Mouse (Mus musculus): ENCODE data around the gene Zfp978. TPM values are rescaled to one million over a fixed set of nuclear protein-coding genes. Genes with fewer than 3 reads are reported as not detected.
"Not testable (repeated sequence)": the region's sequence is repeated elsewhere in the genome, so short reads cannot be mapped to it uniquely, and the experiment has no call there.

Zfp978 gene
- 0.21 TPM in 1 of 2 replicates, not detected in the other for polyA plus RNA-seq (2016; fragmentation: Nextera tagmentation; extraction: Ambion mirVana)

DNA sequence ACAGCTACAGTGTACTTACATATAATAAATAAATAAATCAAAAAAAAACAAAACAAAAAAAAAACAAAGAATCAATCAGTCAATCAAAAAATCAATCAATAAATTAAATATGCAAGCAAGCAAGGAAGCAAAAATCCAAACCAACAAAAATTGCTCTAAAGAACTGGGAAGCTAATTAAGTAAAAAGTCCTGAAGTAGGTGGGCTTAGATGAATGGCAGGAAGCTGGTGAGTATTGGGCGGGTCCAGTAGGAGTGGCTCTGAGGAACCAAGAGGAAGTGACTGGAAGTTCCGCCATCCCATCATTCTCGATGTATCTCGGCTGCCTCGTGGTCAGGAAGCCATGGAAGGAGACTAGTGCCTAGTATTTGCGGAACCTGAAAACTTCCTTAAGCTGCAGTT lies at the start of gene Zfp978:
Zfp978 (plus strand) TSS at position 301 of the 400 bp plus-strand sequence.
- ATAC-seq (ENCODE audit: low FRiP score); H3K27ac ChIP-seq; H3K4me3 ChIP-seq; H3K4me2 ChIP-seq (replicated peaks); H3K27me3 ChIP-seq; H3K36me3 ChIP-seq; H3K9ac ChIP-seq; H3K4me1 ChIP-seq; H3K9me3 ChIP-seq (replicated peaks): not testable (repeated sequence)
- no CpG with 5 or more reads among the region's 6 CpGs for WGBS

DNA sequence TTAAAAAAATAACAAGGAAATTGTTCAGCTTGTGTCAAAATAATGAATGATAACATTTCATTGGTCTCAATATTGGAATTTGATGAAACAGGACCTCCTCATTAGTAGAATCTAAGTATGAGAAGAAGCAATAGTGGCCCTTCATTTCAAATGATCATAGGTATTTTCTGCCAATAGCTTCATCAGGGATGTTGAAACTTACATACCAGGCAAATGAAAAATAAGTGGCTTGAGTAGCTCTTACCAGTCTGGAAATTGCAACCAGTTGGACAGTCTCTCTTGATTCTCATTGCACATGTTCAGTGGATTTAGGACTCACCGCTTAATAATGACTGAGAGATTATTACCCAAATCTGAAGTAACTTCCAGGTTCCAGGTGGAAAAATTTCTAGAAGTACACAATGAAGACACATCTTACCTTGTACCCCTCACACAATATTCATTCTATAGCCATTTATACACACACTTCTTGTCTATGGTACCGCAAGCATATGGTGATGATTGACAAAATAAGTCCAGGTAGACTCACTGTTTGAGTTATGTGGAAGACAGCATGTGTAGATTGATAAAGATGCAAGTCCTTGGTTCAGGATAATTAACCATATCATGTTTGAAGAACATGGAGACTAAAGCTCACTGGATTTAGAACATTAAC lies 25.9 kb upstream of the Zfp978 start:
- not testable (repeated sequence) for H3K9ac ChIP-seq; H3K4me1 ChIP-seq; H3K4me3 ChIP-seq; H3K27me3 ChIP-seq; H3K27ac ChIP-seq; H3K36me3 ChIP-seq; H3K4me2 ChIP-seq (replicated peaks)
- peak; percentile 60 for ATAC-seq (ENCODE audit: low FRiP score)
- WGBS, result 92% methylated on average over 2 of the region's 2 CpGs
- H3K9me3 ChIP-seq (replicated peaks), result peaks cover 58% of the 10 kb centered on the region

DNA sequence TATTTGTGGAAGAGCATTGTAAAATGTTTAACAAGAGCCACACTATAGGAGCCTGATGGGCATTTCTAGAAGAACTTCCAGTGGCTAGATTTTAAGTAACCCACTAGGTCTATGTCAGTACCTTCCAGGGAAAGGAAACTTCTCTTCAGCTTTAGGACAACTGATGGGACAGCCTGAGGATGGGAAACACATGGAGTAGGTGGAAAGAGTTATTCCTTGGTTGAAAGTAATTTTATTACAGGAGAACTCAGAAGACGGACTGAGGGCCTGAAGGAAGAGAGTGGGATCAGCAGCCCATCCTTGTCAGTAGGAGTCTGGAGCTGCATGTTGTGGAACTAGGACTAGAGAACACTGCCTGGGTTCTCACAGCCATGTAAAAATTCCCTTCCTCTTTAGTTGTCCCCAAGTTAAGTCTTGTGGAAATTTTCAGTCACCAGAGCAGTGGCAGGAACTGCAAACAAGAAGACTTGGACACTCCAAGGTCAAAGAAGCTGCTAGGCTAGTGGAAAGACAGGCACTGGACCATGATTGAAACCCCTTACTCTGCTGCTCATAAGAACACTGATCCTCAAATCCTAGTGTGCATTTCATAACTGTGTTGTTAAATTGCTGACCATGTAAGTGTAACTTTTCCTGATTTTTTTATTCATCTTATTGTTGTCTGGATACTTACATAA lies 25.3 kb upstream of the Zfp978 start:
- not testable (repeated sequence) for H3K36me3 ChIP-seq; H3K4me1 ChIP-seq; H3K9ac ChIP-seq; H3K27ac ChIP-seq; H3K27me3 ChIP-seq; H3K4me3 ChIP-seq; H3K4me2 ChIP-seq (replicated peaks)
- peak; percentile 71 for ATAC-seq (ENCODE audit: low FRiP score)
- H3K9me3 ChIP-seq (replicated peaks), result peaks cover 63% of the 10 kb centered on the region
- WGBS, result 38% methylated on average over 1 of the region's 1 CpGs

DNA sequence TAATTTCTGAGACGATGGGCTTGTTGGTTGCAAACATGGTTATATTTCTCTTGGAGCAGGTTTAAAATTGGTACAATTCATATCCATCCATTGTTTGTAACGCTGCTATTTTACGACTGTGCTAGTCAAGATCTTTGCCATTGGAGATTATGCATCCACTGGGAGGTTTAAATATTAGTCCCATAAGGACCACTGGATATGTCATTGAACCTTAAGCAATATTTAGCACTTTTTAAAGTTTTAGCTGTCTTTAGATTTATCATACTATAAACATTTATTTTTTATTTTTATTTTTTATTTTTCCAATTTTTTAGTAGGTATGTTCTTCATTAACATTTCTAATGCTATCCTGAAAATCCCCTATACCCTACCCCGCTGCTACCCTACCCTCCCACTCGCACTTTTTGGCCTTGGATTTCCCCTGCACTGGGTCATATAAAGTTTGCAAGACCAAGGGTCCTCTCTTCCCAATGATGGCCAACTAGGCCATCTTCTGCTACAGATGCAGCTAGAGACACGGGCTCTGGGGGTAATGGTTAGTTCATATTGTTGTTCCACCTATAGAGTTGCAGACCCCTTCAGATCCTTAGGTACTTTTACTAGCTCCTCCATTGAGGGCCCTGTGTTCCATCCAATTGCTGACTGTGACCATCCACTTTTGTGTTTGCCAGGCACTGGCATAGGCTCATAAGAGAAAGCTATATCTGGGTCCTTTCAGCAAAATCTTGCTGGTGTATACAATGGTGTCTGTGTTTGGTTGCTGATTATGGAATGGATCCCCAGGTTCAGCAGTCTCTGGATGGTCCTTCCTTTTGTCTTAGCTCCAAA lies 24.5 kb upstream of the Zfp978 start:
- H3K27ac ChIP-seq; H3K9ac ChIP-seq; H3K4me2 ChIP-seq (replicated peaks); H3K36me3 ChIP-seq; H3K27me3 ChIP-seq; H3K4me1 ChIP-seq; H3K4me3 ChIP-seq: not testable (repeated sequence)
- peak; percentile 70 for ATAC-seq (ENCODE audit: low FRiP score)
- peaks cover 65% of the 10 kb centered on the region for H3K9me3 ChIP-seq (replicated peaks)
- WGBS, result 66% methylated on average over 6 of the region's 6 CpGs

DNA sequence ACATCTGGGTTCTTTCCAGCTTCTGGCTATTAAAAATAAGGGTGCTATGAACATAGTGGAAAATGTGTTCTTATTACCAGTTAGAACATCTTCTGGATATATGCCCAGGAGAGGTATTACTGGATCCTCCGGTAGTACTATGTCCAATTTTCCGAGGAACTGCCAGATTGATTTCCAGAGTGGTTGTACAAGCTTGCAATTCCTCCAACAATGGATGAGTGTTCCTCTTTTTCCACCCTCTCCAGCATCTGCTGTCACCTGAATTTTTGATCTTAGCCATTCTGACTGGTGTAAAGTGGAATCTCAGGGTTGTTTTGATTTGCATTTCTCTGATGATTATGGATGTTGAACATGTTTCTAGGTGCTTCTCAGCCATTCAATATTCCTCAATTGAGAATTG lies 23.6 kb upstream of the Zfp978 start:
- H3K27ac ChIP-seq; H3K9ac ChIP-seq; H3K4me2 ChIP-seq (replicated peaks); H3K36me3 ChIP-seq; H3K4me3 ChIP-seq; ATAC-seq (ENCODE audit: low FRiP score); H3K27me3 ChIP-seq; H3K4me1 ChIP-seq: not testable (repeated sequence)
- peaks cover 65% of the 10 kb centered on the region for H3K9me3 ChIP-seq (replicated peaks)
- 87% methylated on average over 2 of the region's 2 CpGs for WGBS

DNA sequence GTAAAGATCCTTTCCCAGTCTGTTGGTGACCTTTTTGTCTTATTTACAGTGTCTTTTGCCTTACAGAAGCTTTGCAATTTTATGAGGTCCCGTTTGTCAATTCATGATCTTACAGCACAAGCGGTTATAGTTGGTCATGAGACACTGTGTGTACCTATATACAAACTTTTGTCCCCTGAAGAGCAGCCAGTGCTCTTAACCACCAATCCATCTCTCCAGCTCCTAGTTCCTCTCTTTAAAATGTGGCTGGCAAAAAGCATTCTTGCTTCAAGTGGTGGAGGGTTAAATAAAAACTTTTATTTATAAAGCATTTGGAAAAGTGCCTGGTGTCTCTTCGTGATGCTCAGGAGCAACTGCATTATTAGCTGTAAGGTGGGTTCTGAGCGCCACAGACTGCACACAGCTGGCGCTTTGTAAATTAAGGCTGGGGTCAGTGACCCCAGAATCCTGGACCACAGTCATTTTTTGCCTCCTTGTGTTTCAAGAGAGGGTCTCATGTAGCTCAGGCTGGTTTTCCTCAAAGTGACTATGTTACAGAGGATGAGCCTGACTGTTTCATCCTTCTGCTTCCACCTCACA lies 23.0 kb upstream of the Zfp978 start:
- Histone ChIP-seq H3K27ac (no peak overlapping the region), H3K4me3 (no peak overlapping the region), H3K9ac (no peak overlapping the region), H3K27me3 (no peaks in the 10 kb centered on the region), H3K36me3 (no peaks in the 10 kb centered on the region), H3K9me3 (replicated peaks) (peaks cover 69% of the 10 kb centered on the region), H3K4me1 (no peaks in the 10 kb centered on the region), H3K4me2 (replicated peaks) (no peak overlapping the region)
- 74% methylated on average over 5 of the region's 5 CpGs for whole genome bisulfite sequencing
- ATAC-seq (ENCODE audit: low FRiP score), result no peak

DNA sequence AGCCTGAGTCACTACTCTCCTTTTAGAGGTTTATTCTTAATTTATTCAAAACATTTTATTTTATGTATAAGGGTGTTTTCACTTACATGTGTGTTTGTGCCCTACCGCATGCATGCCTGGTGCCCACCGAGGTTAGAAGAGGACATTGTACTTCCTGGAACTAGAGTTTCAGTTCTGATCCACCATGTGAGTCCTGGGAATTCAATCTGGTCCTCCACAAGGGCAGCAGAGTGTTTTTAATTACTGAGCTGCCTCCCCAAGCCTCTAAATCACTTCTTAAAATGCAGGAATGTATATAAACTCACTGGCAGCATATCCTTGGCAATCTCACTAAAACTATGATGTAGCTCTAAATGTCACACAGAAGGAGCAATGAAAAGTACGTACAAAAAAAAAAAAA lies 22.4 kb upstream of the Zfp978 start:
- 82% methylated on average over 3 of the region's 3 CpGs for WGBS
- not testable (repeated sequence) for H3K36me3 ChIP-seq; H3K27me3 ChIP-seq; H3K4me1 ChIP-seq; H3K27ac ChIP-seq; H3K4me2 ChIP-seq (replicated peaks); H3K4me3 ChIP-seq; H3K9ac ChIP-seq; ATAC-seq (ENCODE audit: low FRiP score)
- H3K9me3 ChIP-seq (replicated peaks), result peaks cover 72% of the 10 kb centered on the region

DNA sequence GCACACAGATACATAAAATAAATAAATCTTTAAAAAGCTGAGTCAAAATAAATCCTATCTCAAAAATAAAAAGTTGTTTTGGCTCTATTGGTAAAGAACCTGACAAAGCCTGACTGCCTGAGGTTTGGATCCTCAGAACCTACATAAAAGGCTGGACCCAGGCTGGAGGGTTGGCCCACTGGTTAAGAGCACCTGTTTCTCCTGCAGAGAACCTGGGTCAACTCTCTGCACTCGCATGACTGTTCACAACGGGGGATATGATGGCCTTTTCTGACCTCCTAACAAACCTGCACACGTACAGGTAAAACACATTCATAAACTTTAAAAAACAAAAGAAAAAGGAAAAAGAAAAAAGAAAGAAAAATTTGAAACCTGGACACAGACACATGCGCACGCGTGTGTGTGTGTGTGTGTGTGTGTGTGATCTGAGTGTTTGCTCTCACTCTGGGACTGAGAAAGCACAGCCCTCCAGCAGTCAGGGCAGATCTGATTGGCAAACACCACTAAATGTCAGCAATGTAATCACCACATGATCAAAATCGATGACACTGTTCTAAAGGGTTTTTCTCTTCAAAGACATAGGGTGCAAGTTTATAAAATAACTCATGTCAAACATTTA lies 21.4 kb upstream of the Zfp978 start:
- H3K4me1 ChIP-seq; H3K4me2 ChIP-seq (replicated peaks); ATAC-seq (ENCODE audit: low FRiP score); H3K36me3 ChIP-seq; H3K27ac ChIP-seq; H3K9ac ChIP-seq; H3K27me3 ChIP-seq; H3K4me3 ChIP-seq: not testable (repeated sequence)
- peaks cover 68% of the 10 kb centered on the region for H3K9me3 ChIP-seq (replicated peaks)
- WGBS, result 70% methylated on average over 7 of the region's 7 CpGs

DNA sequence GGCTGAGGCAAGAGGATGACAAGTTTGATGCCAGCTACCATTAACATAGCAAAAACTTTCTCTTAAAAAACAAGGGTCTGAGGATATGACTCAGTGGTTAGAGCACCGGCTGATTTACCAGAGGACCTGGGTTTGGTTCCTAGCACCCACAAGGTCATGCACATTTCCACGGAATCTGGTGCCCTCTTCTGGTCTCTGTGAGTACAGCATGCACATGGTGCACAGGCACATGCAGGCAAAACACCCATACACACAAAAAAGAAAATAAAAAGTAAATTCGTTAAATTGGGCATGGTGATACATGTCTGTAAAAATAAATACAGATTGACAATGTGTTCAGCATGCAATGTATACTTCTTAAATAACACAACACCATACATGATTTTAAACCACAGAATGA lies 20.9 kb upstream of the Zfp978 start:
- H3K27ac ChIP-seq; H3K4me3 ChIP-seq; H3K27me3 ChIP-seq; H3K9ac ChIP-seq; H3K4me1 ChIP-seq; ATAC-seq (ENCODE audit: low FRiP score); H3K4me2 ChIP-seq (replicated peaks); H3K36me3 ChIP-seq: not testable (repeated sequence)
- H3K9me3 ChIP-seq (replicated peaks), result peaks cover 66% of the 10 kb centered on the region
- WGBS, result 68% methylated on average over 3 of the region's 3 CpGs

DNA sequence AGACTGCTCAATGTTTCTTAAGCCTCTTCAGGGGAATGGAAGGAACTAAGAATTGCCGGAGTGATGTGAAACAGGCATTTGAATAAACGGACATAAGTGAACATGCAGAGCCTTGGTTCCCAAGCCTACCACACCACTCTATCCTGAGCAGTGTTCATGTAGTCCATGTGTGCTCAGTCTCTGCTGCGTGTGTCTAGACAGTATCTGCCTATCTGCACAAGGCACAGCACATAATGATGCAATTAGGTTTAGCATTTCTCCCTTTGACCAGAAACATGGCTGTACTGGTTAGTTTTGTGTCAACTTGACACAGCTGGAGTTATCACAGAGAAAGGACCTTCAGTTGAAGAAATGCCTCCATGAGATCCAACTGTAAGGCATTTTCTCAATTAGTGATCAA lies 20.2 kb upstream of the Zfp978 start:
- not testable (repeated sequence) for H3K4me1 ChIP-seq; H3K27me3 ChIP-seq; ATAC-seq (ENCODE audit: low FRiP score); H3K27ac ChIP-seq; H3K36me3 ChIP-seq; H3K9ac ChIP-seq; H3K4me2 ChIP-seq (replicated peaks); H3K4me3 ChIP-seq
- 83% methylated on average over 3 of the region's 3 CpGs for WGBS
- H3K9me3 ChIP-seq (replicated peaks), result peaks cover 62% of the 10 kb centered on the region

DNA sequence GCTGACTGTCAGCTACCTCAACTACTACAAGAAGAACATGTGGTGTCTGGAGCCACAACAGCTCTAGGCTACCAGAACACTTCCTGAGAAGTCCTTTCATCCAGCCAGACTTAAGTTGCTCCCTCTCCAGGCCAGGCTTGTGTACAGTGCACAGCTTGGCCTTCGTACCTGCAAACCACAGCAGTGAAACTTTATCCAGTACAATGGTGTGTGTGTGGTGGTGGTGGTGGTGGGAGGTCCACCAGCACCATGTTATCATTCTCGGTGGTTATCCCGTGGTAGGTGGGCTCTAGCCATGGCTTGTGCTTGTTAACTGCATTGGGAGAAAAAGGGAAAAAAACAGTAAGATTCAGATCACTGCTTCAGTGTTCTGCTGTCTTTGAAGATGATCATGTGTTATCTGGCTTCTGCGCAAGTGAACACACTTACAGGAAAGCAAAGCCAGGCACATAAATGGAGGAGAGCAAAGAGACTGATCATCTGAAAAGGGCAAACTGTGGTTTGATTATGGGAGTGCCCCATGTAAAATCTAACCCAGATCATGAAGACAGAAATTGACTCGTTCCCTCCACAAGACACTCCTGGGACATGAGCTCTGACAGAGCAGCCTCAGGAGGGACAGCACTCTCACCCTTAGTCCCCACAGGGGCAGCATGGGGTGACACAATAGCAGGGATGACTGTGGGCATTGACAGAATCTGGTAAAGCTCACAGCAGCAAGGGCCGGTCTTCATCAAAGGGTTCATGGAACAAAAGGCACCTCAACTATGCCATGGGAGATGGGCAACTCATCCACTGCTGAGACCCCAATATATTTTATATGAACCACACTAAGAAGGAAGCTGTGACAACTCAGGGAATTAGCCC lies 17.8 kb upstream of the Zfp978 start:
- H3K9ac ChIP-seq; H3K27me3 ChIP-seq; H3K4me2 ChIP-seq (replicated peaks); H3K36me3 ChIP-seq; H3K4me3 ChIP-seq; H3K4me1 ChIP-seq; H3K27ac ChIP-seq: not testable (repeated sequence)
- peaks cover 56% of the 10 kb centered on the region for H3K9me3 ChIP-seq (replicated peaks)
- 75% methylated on average over 6 of the region's 6 CpGs for WGBS
- peak; percentile 93 for ATAC-seq (ENCODE audit: low FRiP score)
